Comparison of ENCODE assay signal across 8 mouse cellular contexts in the genomic region with DNA sequence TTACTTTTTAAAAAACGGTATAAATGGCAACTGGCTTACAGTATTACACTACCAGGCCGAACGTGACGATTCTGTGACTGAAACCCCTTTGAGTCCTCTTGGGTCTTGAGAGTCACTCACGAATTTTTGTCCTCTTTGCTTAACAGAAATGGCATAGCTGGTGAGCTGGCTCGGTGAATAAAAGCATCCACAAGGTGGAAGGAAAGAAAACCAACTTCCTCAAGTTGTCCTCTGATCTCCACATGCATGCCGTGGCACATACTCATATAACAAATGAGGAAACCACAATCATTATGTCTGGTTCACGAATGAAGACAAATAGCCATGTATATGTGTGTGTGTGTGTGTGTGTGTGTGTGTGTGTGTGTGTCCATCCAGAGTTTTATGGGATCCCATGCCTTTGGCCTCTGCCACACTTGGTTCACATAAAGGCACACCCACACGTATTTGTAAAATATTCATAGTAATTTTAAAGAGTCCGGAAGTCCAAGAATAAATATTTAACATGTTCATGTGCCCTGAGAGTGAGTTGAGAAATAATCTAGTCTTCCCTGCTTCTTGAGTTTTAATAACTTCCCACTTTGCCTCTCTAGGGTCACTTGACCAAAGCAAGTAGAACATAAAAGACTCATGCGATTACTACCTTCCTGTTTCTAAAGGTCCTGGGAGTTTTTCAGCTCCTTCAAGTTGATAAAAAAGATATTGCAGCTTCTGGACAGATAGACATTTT. TPM values are rescaled to one million over a fixed set of nuclear protein-coding genes. Genes with fewer than 3 reads are reported as not detected.
DNase-seq lines count a peak whose midpoint lies in the region; ATAC-seq and TF ChIP-seq lines count a peak whose summit lies in the region.

No protein-coding gene starts in this region.

- H3K9me3 ChIP-seq in lung, embryonic 14.5 days (ENCODE audit: low read depth, low read length), result no peaks in the 10 kb centered on the region
- no peaks in the 10 kb centered on the region for H3K9me3 ChIP-seq in forebrain, embryonic 14.5 days (replicated peaks; ENCODE audit: control insufficient read depth, low read length)
- H3K9me3 ChIP-seq in liver, embryonic 13.5 days (replicated peaks), result no peaks in the 10 kb centered on the region

- ATAC-seq in lung, embryonic 14.5 days (ENCODE audit: insufficient read depth), result no peak
- ATAC-seq in forebrain, embryonic 14.5 days, result no peak; the same call in 1 of the 2 replicates
- ATAC-seq in liver, embryonic 13.5 days (ENCODE audit: low read depth), result peak; percentile 4; the same call in 1 of the 2 replicates

- intact Hi-C loops in left cerebral cortex, postnatal 36 days (cut with DNase I), result no loop called here

- 33% methylated on average over 11 of the region's 11 CpGs for WGBS in lung, embryonic 14.5 days
- 41% methylated on average over 11 of the region's 11 CpGs for WGBS in forebrain, embryonic 14.5 days
- WGBS in liver, embryonic 13.5 days (ENCODE audit: insufficient replicate concordance), result 30% methylated on average over 11 of the region's 11 CpGs
- WGBS in olfactory bulb, adult 2 months, result 29% methylated on average over 11 of the region's 11 CpGs

- no peak for TF ChIP-seq CTCF in lung, embryonic 14.5 days (IDR thresholded peaks at IDR 0.05; ENCODE audit: low read depth)
- TF ChIP-seq CTCF in olfactory bulb, adult 2 months (IDR thresholded peaks at IDR 0.05; ENCODE audit: insufficient read depth, low read depth, low read length), result no peak

- H3K36me3 ChIP-seq in lung, embryonic 14.5 days (ENCODE audit: insufficient read depth), result peaks cover 8% of the 10 kb centered on the region
- peaks cover 3% of the 10 kb centered on the region for H3K36me3 ChIP-seq in forebrain, embryonic 14.5 days (ENCODE audit: control insufficient read depth, insufficient read depth, low read length)
- H3K36me3 ChIP-seq in liver, embryonic 13.5 days, result peaks cover 4% of the 10 kb centered on the region

- H3K4me3 ChIP-seq in lung, embryonic 14.5 days (ENCODE audit: low read depth, low read length), result peak overlapping the region; percentile 78
- peak overlapping the region; percentile 57 for H3K4me3 ChIP-seq in forebrain, embryonic 14.5 days (ENCODE audit: low read depth, low read length)
- peak overlapping the region; percentile 84 for H3K4me3 ChIP-seq in liver, embryonic 13.5 days (replicated peaks)
- peak overlapping the region; percentile 30 for H3K4me3 ChIP-seq in olfactory bulb, adult 2 months (ENCODE audit: insufficient read depth, low read depth, low read length)

- no peak overlapping the region for H3K9ac ChIP-seq in lung, embryonic 14.5 days
- peak overlapping the region; percentile 13; the same call in 1 of the 2 replicates for H3K9ac ChIP-seq in forebrain, embryonic 14.5 days (ENCODE audit: low read length)
- peak overlapping the region; percentile 63 for H3K9ac ChIP-seq in liver, embryonic 13.5 days

- no peaks in the 10 kb centered on the region for H3K27me3 ChIP-seq in lung, embryonic 14.5 days (ENCODE audit: insufficient read depth, low read length)
- H3K27me3 ChIP-seq in forebrain, embryonic 14.5 days (replicated peaks; ENCODE audit: control insufficient read depth, insufficient read depth, low read length), result no peaks in the 10 kb centered on the region
- peaks cover 19% of the 10 kb centered on the region for H3K27me3 ChIP-seq in liver, embryonic 13.5 days

- H3K27ac ChIP-seq in lung, embryonic 14.5 days (ENCODE audit: low read depth), result no peak overlapping the region
- H3K27ac ChIP-seq in forebrain, embryonic 14.5 days (ENCODE audit: low read depth, low read length), result no peak overlapping the region
- no peak overlapping the region for H3K27ac ChIP-seq in liver, embryonic 13.5 days
- H3K27ac ChIP-seq in olfactory bulb, adult 2 months (ENCODE audit: insufficient read depth, low read depth, low read length), result no peak overlapping the region

- peak overlapping the region; percentile 75 for H3K4me2 ChIP-seq in lung, embryonic 14.5 days
- peak overlapping the region; percentile 79 for H3K4me2 ChIP-seq in forebrain, embryonic 14.5 days (ENCODE audit: low read length)
- H3K4me2 ChIP-seq in liver, embryonic 13.5 days, result peak overlapping the region; percentile 82

- H3K4me1 ChIP-seq in lung, embryonic 14.5 days (ENCODE audit: insufficient read depth), result peaks cover 7% of the 10 kb centered on the region
- peaks cover 6% of the 10 kb centered on the region for H3K4me1 ChIP-seq in forebrain, embryonic 14.5 days (ENCODE audit: control insufficient read depth, insufficient read depth, low read length)
- H3K4me1 ChIP-seq in liver, embryonic 13.5 days (replicated peaks), result peaks cover 14% of the 10 kb centered on the region
- H3K4me1 ChIP-seq in olfactory bulb, adult 2 months (ENCODE audit: control insufficient read depth, insufficient read depth, low read length), result peaks cover 4% of the 10 kb centered on the region; the same call in 1 of the 2 replicates

- TF ChIP-seq POLR2A in olfactory bulb, adult 2 months (IDR thresholded peaks at IDR 0.05; ENCODE audit: insufficient read depth, low read depth, low read length), result no peak

- DNase-seq in lung, embryonic 14.5 days, result no peak
- no peak for DNase-seq in lung, postnatal 14 days
- no peak for DNase-seq in forebrain, embryonic 14.5 days (ENCODE audit: low spot score)
- DNase-seq in liver, embryonic 13.5 days, result no peak
- no peak for DNase-seq in adrenal gland, postnatal 4 days (ENCODE audit: low spot score in 2 of 2)
- DNase-seq in spleen, adult 18-20 months, result no peak
- no peak for DNase-seq in left cerebral cortex, postnatal 36 days (ENCODE audit: low spot score in 2 of 2)

RNA-seq across cellular contexts. Expression of a gene that starts 0.6 kb away (rescaled TPM):
- polyA plus RNA-seq in lung, embryonic 14.5 days (2014; fragmentation: Nextera tagmentation; extraction: Ambion mirVana), result 43.6 and 44.5 TPM in 2 replicates
- 8.4 and 10.5 TPM in 2 replicates for polyA plus RNA-seq in forebrain, embryonic 14.5 days (2014; fragmentation: Nextera tagmentation; extraction: Ambion mirVana)
- 35.4 and 47.9 TPM in 2 replicates for polyA plus RNA-seq in liver, embryonic 13.5 days (2015; fragmentation: Nextera tagmentation; extraction: Ambion mirVana)
- not detected in 2 replicates for polyA plus RNA-seq in olfactory bulb, adult 2 months (2012; ENCODE audit: insufficient read depth, insufficient read length, low replicate concordance, missing spikeins)
- 10 to 100 TPM; 13.1 to 14.8 TPM for total RNA-seq in adrenal gland, postnatal 4 days (2021)
- under 1 TPM in 1 of 2 experiments, not detected in 1; 0.25 TPM for total RNA-seq in left cerebral cortex, postnatal 36 days (2021)

RNA-seq across cellular contexts. Expression of a gene that starts 6.4 kb away (rescaled TPM):
- polyA plus RNA-seq in lung, embryonic 14.5 days (2014; fragmentation: Nextera tagmentation; extraction: Ambion mirVana), result 0.20 and 0.30 TPM in 2 replicates
- not detected in 2 replicates for polyA plus RNA-seq in forebrain, embryonic 14.5 days (2014; fragmentation: Nextera tagmentation; extraction: Ambion mirVana)
- polyA plus RNA-seq in liver, embryonic 13.5 days (2015; fragmentation: Nextera tagmentation; extraction: Ambion mirVana), result not detected in 2 replicates
- polyA plus RNA-seq in olfactory bulb, adult 2 months (2012; ENCODE audit: insufficient read depth, insufficient read length, low replicate concordance, missing spikeins), result not detected in 2 replicates
- under 1 TPM; 0.20 to 0.42 TPM for total RNA-seq in adrenal gland, postnatal 4 days (2021)
- total RNA-seq in left cerebral cortex, postnatal 36 days (2021), result not detected

RNA-seq across cellular contexts. Expression of a gene that starts 40.0 kb away (rescaled TPM):
- polyA plus RNA-seq in lung, embryonic 14.5 days (2014; fragmentation: Nextera tagmentation; extraction: Ambion mirVana), result 31.3 and 33.6 TPM in 2 replicates
- polyA plus RNA-seq in forebrain, embryonic 14.5 days (2014; fragmentation: Nextera tagmentation; extraction: Ambion mirVana), result 34.5 and 40.5 TPM in 2 replicates
- polyA plus RNA-seq in liver, embryonic 13.5 days (2015; fragmentation: Nextera tagmentation; extraction: Ambion mirVana), result 27.1 and 27.3 TPM in 2 replicates
- polyA plus RNA-seq in olfactory bulb, adult 2 months (2012; ENCODE audit: insufficient read depth, insufficient read length, low replicate concordance, missing spikeins), result not detected in 2 replicates
- total RNA-seq in adrenal gland, postnatal 4 days (2021), result 10 to 100 TPM; 65.4 to 66.7 TPM
- 10 to 100 TPM; 43.6 to 50.5 TPM for total RNA-seq in left cerebral cortex, postnatal 36 days (2021)

RNA-seq across cellular contexts. Expression of a gene that starts 43.6 kb away (rescaled TPM):
- 31.1 and 35.4 TPM in 2 replicates for polyA plus RNA-seq in lung, embryonic 14.5 days (2014; fragmentation: Nextera tagmentation; extraction: Ambion mirVana)
- 13.7 and 18.2 TPM in 2 replicates for polyA plus RNA-seq in forebrain, embryonic 14.5 days (2014; fragmentation: Nextera tagmentation; extraction: Ambion mirVana)
- 7.7 and 9.0 TPM in 2 replicates for polyA plus RNA-seq in liver, embryonic 13.5 days (2015; fragmentation: Nextera tagmentation; extraction: Ambion mirVana)
- not detected in 2 replicates for polyA plus RNA-seq in olfactory bulb, adult 2 months (2012; ENCODE audit: insufficient read depth, insufficient read length, low replicate concordance, missing spikeins)
- total RNA-seq in adrenal gland, postnatal 4 days (2021), result 10 to 100 TPM; 37.6 to 42.6 TPM
- 10 to 100 TPM; 16.9 to 19.7 TPM for total RNA-seq in left cerebral cortex, postnatal 36 days (2021)

Comparison
In these comparisons a context has a peak if more than half of its experiments do, and no peak if none do; other contexts are left out.
1. H3K4me3 ChIP-seq: peak in every context shown above with its lines; median percentile 84 in liver, embryonic 13.5 days; 78 in lung, embryonic 14.5 days; 57 in forebrain, embryonic 14.5 days; 30 in olfactory bulb, adult 2 months.